Mouse (Mus musculus): ENCODE data around the gene Tmem161b.
"Not testable (repeated sequence)": the region's sequence is repeated elsewhere in the genome, so short reads cannot be mapped to it uniquely, and the experiment has no call there.

The Tmem161b gene

GRCm38 (mm10) chr13:84221820-84222681 is at the start of gene Tmem161b:
Gene Tmem161b, plus strand, starts transcription at chr13:84222296.
- peak; percentile 76 for DNase-seq (ENCODE audit: low spot score)

GRCm38 (mm10) chr13:84185835-84186234 is 36.3 kb upstream of the Tmem161b start:
- DNase-seq (ENCODE audit: low spot score) = not testable (repeated sequence)

GRCm38 (mm10) chr13:84192723-84193122 is 29.4 kb upstream of the Tmem161b start:
- DNase-seq (ENCODE audit: low spot score) = no peak

- no peak for DNase-seq (ENCODE audit: low spot score)
These were observed 541 bp downstream of the Tmem161b start for GRCm38 (mm10) chr13:84222682-84222992.

- DNase-seq (ENCODE audit: low spot score) = no peak
These were observed 922 bp downstream of the Tmem161b start for GRCm38 (mm10) chr13:84223018-84223417.

GRCm38 (mm10) chr13:84234019-84234418 is 11.9 kb downstream of the Tmem161b start:
- DNase-seq (ENCODE audit: low spot score) = no peak

- no peak for DNase-seq (ENCODE audit: low spot score)
These were observed 14.7 kb downstream of the Tmem161b start for GRCm38 (mm10) chr13:84236768-84237167.

- no peak for DNase-seq (ENCODE audit: low spot score)
These were observed 16.1 kb downstream of the Tmem161b start for GRCm38 (mm10) chr13:84238184-84238583.

GRCm38 (mm10) chr13:84248065-84248464 is 26.0 kb downstream of the Tmem161b start:
- no peak for DNase-seq (ENCODE audit: low spot score)

- DNase-seq (ENCODE audit: low spot score) = no peak
These were observed 29.2 kb downstream of the Tmem161b start for GRCm38 (mm10) chr13:84251295-84251694.

- DNase-seq (ENCODE audit: low spot score) = no peak
These were observed 33.0 kb downstream of the Tmem161b start for GRCm38 (mm10) chr13:84255047-84255446.

- DNase-seq (ENCODE audit: low spot score) = not testable (repeated sequence)
These were observed 42.3 kb downstream of the Tmem161b start for GRCm38 (mm10) chr13:84264418-84264817.

- no peak for DNase-seq (ENCODE audit: low spot score)
These were observed 54.1 kb downstream of the Tmem161b start for GRCm38 (mm10) chr13:84276246-84276645.

GRCm38 (mm10) chr13:84280352-84280751 is 58.3 kb downstream of the Tmem161b start:
- no peak for DNase-seq (ENCODE audit: low spot score)

GRCm38 (mm10) chr13:84282966-84283365 is 60.9 kb downstream of the Tmem161b start:
- no peak for DNase-seq (ENCODE audit: low spot score)

GRCm38 (mm10) chr13:84284764-84285558 is 62.9 kb downstream of the Tmem161b start:
- no peak for DNase-seq (ENCODE audit: low spot score)

GRCm38 (mm10) chr13:84285559-84285945 is 63.5 kb downstream of the Tmem161b start:
- DNase-seq (ENCODE audit: low spot score) = no peak

- no peak for DNase-seq (ENCODE audit: low spot score)
These were observed 77.5 kb downstream of the Tmem161b start for GRCm38 (mm10) chr13:84299445-84300053.

GRCm38 (mm10) chr13:84343272-84343671 is 121.2 kb downstream of the Tmem161b start:
- no peak for DNase-seq (ENCODE audit: low spot score)

GRCm38 (mm10) chr13:84343691-84344495 is 121.8 kb downstream of the Tmem161b start:
- DNase-seq (ENCODE audit: low spot score) = no peak

- DNase-seq (ENCODE audit: low spot score) = no peak
These were observed 122.6 kb downstream of the Tmem161b start for GRCm38 (mm10) chr13:84344711-84345110.

- DNase-seq (ENCODE audit: low spot score) = no peak
These were observed 123.0 kb downstream of the Tmem161b start for GRCm38 (mm10) chr13:84345114-84345513.
